Comparison of ENCODE assay signal across 8 mouse cellular contexts in genomic region chr7:45127700-45128224, GRCm38 (mm10). TPM values are rescaled to one million over a fixed set of nuclear protein-coding genes. Genes with fewer than 3 reads are reported as not detected.
DNase-seq lines count a peak whose midpoint lies in the region; ATAC-seq and TF ChIP-seq lines count a peak whose summit lies in the region.

No protein-coding gene starts in this region.

- no peak for ATAC-seq in heart, embryonic 11.5 days (replicated peaks; ENCODE audit: insufficient number of reproducible peaks, low FRiP score, low TSS enrichment)
- ATAC-seq in liver, embryonic 12.5 days = no peak
- no peak for ATAC-seq in frontal cortex, adult (ENCODE audit: low TSS enrichment)

- H3K27me3 ChIP-seq in heart, embryonic 11.5 days (ENCODE audit: control insufficient read depth, insufficient read depth, low read length) = no peaks in the 10 kb centered on the region
- H3K27me3 ChIP-seq in C2C12 (ENCODE audit: control insufficient read depth, insufficient read depth, insufficient read length) = no peaks in the 10 kb centered on the region
- H3K27me3 ChIP-seq in forebrain, embryonic 10.5 days (ENCODE audit: poor library complexity, severe bottlenecking) = 0 out of 2 replicates have a peak, but pooled peaks cover 5% of the 10 kb centered on the region
- H3K27me3 ChIP-seq in liver, embryonic 12.5 days (replicated peaks) = no peaks in the 10 kb centered on the region

- H3K9me3 ChIP-seq in heart, embryonic 11.5 days (replicated peaks; ENCODE audit: control insufficient read depth, low read length) = no peaks in the 10 kb centered on the region
- H3K9me3 ChIP-seq in forebrain, embryonic 10.5 days = no peaks in the 10 kb centered on the region
- H3K9me3 ChIP-seq in liver, embryonic 12.5 days (replicated peaks) = no peaks in the 10 kb centered on the region

- peaks cover 30% of the 10 kb centered on the region for H3K4me1 ChIP-seq in heart, embryonic 11.5 days (ENCODE audit: control insufficient read depth, insufficient read depth, low read length)
- peaks cover 52% of the 10 kb centered on the region for H3K4me1 ChIP-seq in forebrain, embryonic 10.5 days
- peaks cover 58% of the 10 kb centered on the region for H3K4me1 ChIP-seq in liver, embryonic 12.5 days

- peaks cover 51% of the 10 kb centered on the region for H3K79me2 ChIP-seq in C2C12 (ENCODE audit: control insufficient read depth, insufficient read depth)

- WGBS in heart, embryonic 11.5 days (ENCODE audit: insufficient replicate concordance) = under 1% methylated on average over 6 of the region's 6 CpGs
- WGBS in forebrain, embryonic 10.5 days = 3% methylated on average over 6 of the region's 6 CpGs
- WGBS in liver, embryonic 12.5 days (ENCODE audit: insufficient replicate concordance) = 0% methylated on average over 6 of the region's 6 CpGs

- peaks cover 43% of the 10 kb centered on the region for H3K79me3 ChIP-seq in C2C12 (ENCODE audit: low read depth)

- peak overlapping the region; percentile 95 for H3K27ac ChIP-seq in heart, embryonic 11.5 days (ENCODE audit: low read depth, low read length)
- H3K27ac ChIP-seq in forebrain, embryonic 10.5 days = peak overlapping the region; percentile 100
- H3K27ac ChIP-seq in liver, embryonic 12.5 days = peak overlapping the region; percentile 95

- DNase-seq in heart, adult 18-20 months = no peak
- no peak for DNase-seq in forebrain, embryonic 10.5 days (ENCODE audit: extremely low spot score, low spot score)
- DNase-seq in right cerebral cortex, postnatal 14 days = no peak
- DNase-seq in cerebellum, postnatal 36 days = no peak

- H3K36me3 ChIP-seq in heart, embryonic 11.5 days (ENCODE audit: control insufficient read depth, insufficient read depth, low read length) = peaks cover 27% of the 10 kb centered on the region
- H3K36me3 ChIP-seq in C2C12 (ENCODE audit: control insufficient read depth, insufficient read depth) = peaks cover 47% of the 10 kb centered on the region
- peaks cover 38% of the 10 kb centered on the region for H3K36me3 ChIP-seq in forebrain, embryonic 10.5 days (replicated peaks)
- H3K36me3 ChIP-seq in liver, embryonic 12.5 days = peaks cover 36% of the 10 kb centered on the region

- TF ChIP-seq CTCF in C2C12 (IDR thresholded peaks at IDR 0.05; ENCODE audit: control insufficient read depth, insufficient read depth, insufficient read length) = no peak

- peak overlapping the region; percentile 100 for H3K9ac ChIP-seq in heart, embryonic 11.5 days (ENCODE audit: low read depth, low read length)
- peak overlapping the region; percentile 98 for H3K9ac ChIP-seq in liver, embryonic 12.5 days

- H3K4me2 ChIP-seq in heart, embryonic 11.5 days = peak overlapping the region; percentile 96
- peak overlapping the region; percentile 90 for H3K4me2 ChIP-seq in liver, embryonic 12.5 days

- peak overlapping the region; percentile 93 for H3K4me3 ChIP-seq in heart, embryonic 11.5 days (ENCODE audit: low read depth, low read length)
- peak overlapping the region; percentile 95 for H3K4me3 ChIP-seq in C2C12 (ENCODE audit: insufficient read depth, poor library complexity, severe bottlenecking)
- H3K4me3 ChIP-seq in forebrain, embryonic 10.5 days = peak overlapping the region; percentile 98
- H3K4me3 ChIP-seq in liver, embryonic 12.5 days = peak overlapping the region; percentile 94

- H3ac ChIP-seq in C2C12 (ENCODE audit: control insufficient read depth, insufficient read length, low read depth) = peak overlapping the region; percentile 99

TF ChIP-seq in C2C12, 6 proteins besides CTCF, POLR2A, EP300 and RAD21:
- no peak for TF ChIP-seq MYOD1 (IDR thresholded peaks at IDR 0.05; ENCODE audit: control insufficient read depth, insufficient read length, low read depth)
- TF ChIP-seq MAX (IDR thresholded peaks at IDR 0.05) = peak; percentile 41

RNA-seq across cellular contexts. Expression of gene Rpl13a, which starts 0.8 kb away (rescaled TPM):
- polyA plus RNA-seq in heart, embryonic 11.5 days (2014; fragmentation: Nextera tagmentation; extraction: Ambion mirVana) = 981 and 1,056 TPM in 2 replicates
- total RNA-seq in heart, adult 18-20 months (2021) = 100 to 1,000 TPM; 714 to 715 TPM
- 6,379 TPM for polyA plus RNA-seq in C2C12 (2012; fragmentation: generic; extraction: Trizol)
- 1,219 and 1,234 TPM in 2 replicates for polyA plus RNA-seq in forebrain, embryonic 10.5 days (2016; fragmentation: Nextera tagmentation; extraction: Ambion mirVana)
- polyA plus RNA-seq in liver, embryonic 12.5 days (2016; fragmentation: Nextera tagmentation; extraction: Ambion mirVana) = 1,134 and 1,149 TPM in 2 replicates

RNA-seq across cellular contexts. Expression of gene Rps11, which starts 3.5 kb away (rescaled TPM):
- 1,168 and 1,305 TPM in 2 replicates for polyA plus RNA-seq in heart, embryonic 11.5 days (2014; fragmentation: Nextera tagmentation; extraction: Ambion mirVana)
- total RNA-seq in heart, adult 18-20 months (2021) = 100 to 1,000 TPM; 512 to 646 TPM
- polyA plus RNA-seq in C2C12 (2012; fragmentation: generic; extraction: Trizol) = 3,175 TPM
- polyA plus RNA-seq in forebrain, embryonic 10.5 days (2016; fragmentation: Nextera tagmentation; extraction: Ambion mirVana) = 1,843 and 1,853 TPM in 2 replicates
- polyA plus RNA-seq in liver, embryonic 12.5 days (2016; fragmentation: Nextera tagmentation; extraction: Ambion mirVana) = 1,421 and 1,491 TPM in 2 replicates

RNA-seq across cellular contexts. Expression of gene Gm45713, which starts 8.3 kb away (rescaled TPM):
- polyA plus RNA-seq in heart, embryonic 11.5 days (2014; fragmentation: Nextera tagmentation; extraction: Ambion mirVana) = 0.21 TPM in 2 replicates
- under 1 TPM; 0.26 to 0.47 TPM for total RNA-seq in heart, adult 18-20 months (2021)
- 0.95 TPM for polyA plus RNA-seq in C2C12 (2012; fragmentation: generic; extraction: Trizol)
- 0.11 and 0.27 TPM in 2 replicates for polyA plus RNA-seq in forebrain, embryonic 10.5 days (2016; fragmentation: Nextera tagmentation; extraction: Ambion mirVana)
- polyA plus RNA-seq in liver, embryonic 12.5 days (2016; fragmentation: Nextera tagmentation; extraction: Ambion mirVana) = 0.27 and 0.59 TPM in 2 replicates

RNA-seq across cellular contexts. Expression of gene Flt3l, which starts 8.5 kb away (rescaled TPM):
- 1.6 and 2.5 TPM in 2 replicates for polyA plus RNA-seq in heart, embryonic 11.5 days (2014; fragmentation: Nextera tagmentation; extraction: Ambion mirVana)
- total RNA-seq in heart, adult 18-20 months (2021) = 1 to 10 TPM; 2.7 to 5.3 TPM
- 1.6 TPM for polyA plus RNA-seq in C2C12 (2012; fragmentation: generic; extraction: Trizol)
- polyA plus RNA-seq in forebrain, embryonic 10.5 days (2016; fragmentation: Nextera tagmentation; extraction: Ambion mirVana) = 1.1 and 1.4 TPM in 2 replicates
- 5.1 and 5.7 TPM in 2 replicates for polyA plus RNA-seq in liver, embryonic 12.5 days (2016; fragmentation: Nextera tagmentation; extraction: Ambion mirVana)

RNA-seq across cellular contexts. Expression of gene Fcgrt, which starts 24.1 kb away (rescaled TPM):
- polyA plus RNA-seq in heart, embryonic 11.5 days (2014; fragmentation: Nextera tagmentation; extraction: Ambion mirVana) = 15.1 and 20.5 TPM in 2 replicates
- total RNA-seq in heart, adult 18-20 months (2021) = 10 to 100 TPM; 60.3 to 66.8 TPM
- polyA plus RNA-seq in C2C12 (2012; fragmentation: generic; extraction: Trizol) = 30.7 TPM
- polyA plus RNA-seq in forebrain, embryonic 10.5 days (2016; fragmentation: Nextera tagmentation; extraction: Ambion mirVana) = 5.5 and 5.9 TPM in 2 replicates
- polyA plus RNA-seq in liver, embryonic 12.5 days (2016; fragmentation: Nextera tagmentation; extraction: Ambion mirVana) = 26.6 and 26.9 TPM in 2 replicates
